Mouse (Mus musculus) liver, embryonic 14.5 days (tissue): ENCODE data around the gene Papola.

Experiments
- CTCF ChIP-seq: IDR thresholded peaks from 2 replicates; pipeline ENCODE4 v1.5.1; 2016; ENCODE audit warnings: antibody characterized with exemption, low read depth, control low read depth
- EP300 ChIP-seq: IDR thresholded peaks from 2 replicates; pipeline ENCODE4 v1.6.1; 2016; ENCODE audit warnings: antibody characterized with exemption, low read depth

DNA sequence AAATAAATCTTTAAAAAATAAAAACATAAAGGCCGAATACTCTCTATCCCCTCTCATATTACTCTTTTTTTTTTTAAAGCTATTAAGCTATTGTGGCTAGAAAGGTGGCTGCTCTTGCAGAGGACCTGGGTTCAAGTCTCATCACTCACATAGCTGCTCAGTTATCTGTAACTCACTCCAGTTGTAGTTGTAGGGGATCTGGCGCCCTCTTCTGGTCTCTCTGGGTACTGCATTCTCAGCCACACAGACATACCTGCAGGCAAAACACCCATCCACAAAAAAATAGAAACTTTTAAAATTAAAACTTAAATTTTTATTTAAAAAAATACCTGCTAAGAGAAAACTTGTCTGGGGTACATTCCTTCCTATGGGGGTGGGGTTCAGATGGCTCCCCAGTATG, 88.8 kb downstream of the Papola start:
- TF ChIP-seq CTCF, result peak; percentile 75
- TF ChIP-seq EP300, result no peak
